Mouse (Mus musculus): ENCODE data around the gene Dstn. TPM values are rescaled to one million over a fixed set of nuclear protein-coding genes. Genes with fewer than 3 reads are reported as not detected.

The Dstn gene
- polyA plus RNA-seq, 1 experiment, result 174 TPM

DNA sequence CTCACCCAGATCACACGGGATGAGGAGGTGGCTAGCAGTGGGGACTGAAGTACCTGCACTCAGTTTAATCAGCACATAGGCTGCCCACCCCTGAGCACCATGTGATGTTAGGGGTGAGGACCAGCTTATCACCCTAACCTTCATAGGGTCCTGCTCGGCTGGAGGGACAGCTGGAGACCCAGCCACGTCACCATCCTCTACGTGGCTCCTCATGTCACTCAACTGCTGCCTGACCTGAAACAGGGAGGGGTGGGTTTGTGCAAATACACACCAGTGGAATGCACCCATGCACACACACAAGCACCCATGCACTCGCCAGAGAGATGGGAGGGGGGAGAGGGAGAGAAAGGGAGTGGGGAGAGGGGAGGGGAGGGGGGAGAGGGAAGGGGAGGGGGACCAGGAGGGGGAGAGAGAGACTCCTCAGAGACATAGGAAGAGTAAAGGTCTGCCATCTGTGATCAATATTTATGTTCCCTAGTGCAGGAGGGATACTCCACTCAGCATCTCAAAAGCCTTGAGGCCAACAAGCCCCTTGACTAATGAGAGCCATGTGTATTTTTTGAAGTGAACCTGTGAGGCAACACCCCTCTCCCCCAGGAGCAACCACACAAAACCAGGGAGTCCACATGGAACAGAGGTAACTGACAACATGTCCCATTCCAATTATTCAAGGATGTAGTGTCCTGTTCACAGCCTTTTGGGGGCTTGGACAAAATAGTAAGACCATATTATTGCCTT is 35.3 kb downstream of the Dstn start:
- H3K27me3 ChIP-seq (ENCODE audit: control insufficient read depth, insufficient read depth, insufficient read length), result no peaks in the 10 kb centered on the region
- H3K36me3 ChIP-seq (ENCODE audit: control insufficient read depth, insufficient read depth), result peaks cover 76% of the 10 kb centered on the region
- no peak overlapping the region for H3ac ChIP-seq (ENCODE audit: control insufficient read depth, insufficient read length)
- H3K79me2 ChIP-seq (ENCODE audit: control insufficient read depth, insufficient read depth), result no peaks in the 10 kb centered on the region
- TF ChIP-seq MYOG (IDR thresholded peaks at IDR 0.05; ENCODE audit: control insufficient read depth in 1 of 3, insufficient read depth in 1 of 3, insufficient read length in 2 of 3, low read depth in 2 of 3) (no peak), POLR2AphosphoS2 (IDR thresholded peaks at IDR 0.05; ENCODE audit: insufficient read length, low read depth) (peak; percentile 36)
- H3K4me3 ChIP-seq, result no peak overlapping the region
- H3K4me2 ChIP-seq (ENCODE audit: low read depth), result no peak overlapping the region

GRCm38 (mm10) chr2:143951028-143951420 is 35.9 kb downstream of the Dstn start:
- H3K27me3 ChIP-seq (ENCODE audit: control insufficient read depth, insufficient read depth, insufficient read length), result no peaks in the 10 kb centered on the region
- no peak overlapping the region for H3ac ChIP-seq (ENCODE audit: control insufficient read depth, insufficient read length)
- TF ChIP-seq CEBPB (IDR thresholded peaks at IDR 0.05; ENCODE audit: insufficient read depth, poor library complexity, severe bottlenecking) (no peak), POLR2AphosphoS2 (IDR thresholded peaks at IDR 0.05; ENCODE audit: insufficient read length, low read depth) (peak; percentile 6)
- H3K79me2 ChIP-seq (ENCODE audit: control insufficient read depth, insufficient read depth), result no peaks in the 10 kb centered on the region
- no peak overlapping the region for H3K4me2 ChIP-seq (ENCODE audit: low read depth)
- H3K36me3 ChIP-seq (ENCODE audit: control insufficient read depth, insufficient read depth), result peaks cover 77% of the 10 kb centered on the region
- H3K4me3 ChIP-seq, result no peak overlapping the region

- Histone ChIP-seq H3K36me3 (ENCODE audit: control insufficient read depth, insufficient read depth) (peaks cover 77% of the 10 kb centered on the region), H3ac (ENCODE audit: control insufficient read depth, insufficient read length) (no peak overlapping the region), H3K27me3 (ENCODE audit: control insufficient read depth, insufficient read depth, insufficient read length) (no peaks in the 10 kb centered on the region), H3K79me2 (ENCODE audit: control insufficient read depth, insufficient read depth) (no peaks in the 10 kb centered on the region), H3K4me2 (ENCODE audit: low read depth) (no peak overlapping the region), H3K4me3 (no peak overlapping the region)
- no peak for TF ChIP-seq MYOD1 (IDR thresholded peaks at IDR 0.05; ENCODE audit: control insufficient read depth in 1 of 3, insufficient read length in 2 of 3, low read depth in 2 of 3)
Observed at GRCm38 (mm10) chr2:143951546-143952315, 36.6 kb downstream of the Dstn start.

- peaks cover 79% of the 10 kb centered on the region for H3K36me3 ChIP-seq (ENCODE audit: control insufficient read depth, insufficient read depth)
- no peak overlapping the region for H3ac ChIP-seq (ENCODE audit: control insufficient read depth, insufficient read length)
- TF ChIP-seq MAX (IDR thresholded peaks at IDR 0.05; ENCODE audit: low read depth), result no peak
- TF ChIP-seq POLR2A (IDR thresholded peaks at IDR 0.05; ENCODE audit: insufficient read length, low read depth), result no peak
- no peak for TF ChIP-seq CEBPB (IDR thresholded peaks at IDR 0.05; ENCODE audit: insufficient read depth, poor library complexity, severe bottlenecking)
- TF ChIP-seq USF1 (IDR thresholded peaks at IDR 0.05; ENCODE audit: low read depth), result no peak
- TF ChIP-seq TCF3 (IDR thresholded peaks at IDR 0.05; ENCODE audit: insufficient read length, low read depth), result no peak
- TF ChIP-seq E2F4 (IDR thresholded peaks at IDR 0.05; ENCODE audit: insufficient read depth), result no peak
- no peak for TF ChIP-seq TCF12 (IDR thresholded peaks at IDR 0.05; ENCODE audit: insufficient read depth, poor library complexity, severe bottlenecking)
- TF ChIP-seq MYOG (IDR thresholded peaks at IDR 0.05; ENCODE audit: control insufficient read depth in 1 of 3, insufficient read depth in 1 of 3, insufficient read length in 2 of 3, low read depth in 2 of 3), result no peak
- TF ChIP-seq MYOD1 (IDR thresholded peaks at IDR 0.05; ENCODE audit: control insufficient read depth in 1 of 3, insufficient read length in 2 of 3, low read depth in 2 of 3), result no peak
- no peak for TF ChIP-seq POLR2AphosphoS2 (IDR thresholded peaks at IDR 0.05; ENCODE audit: insufficient read length, low read depth)
- no peak for TF ChIP-seq REST (IDR thresholded peaks at IDR 0.05; ENCODE audit: insufficient read depth, insufficient read length)
- no peak for TF ChIP-seq SRF (IDR thresholded peaks at IDR 0.05; ENCODE audit: control insufficient read depth, insufficient read length, low read depth)
- no peaks in the 10 kb centered on the region for H3K79me2 ChIP-seq (ENCODE audit: control insufficient read depth, insufficient read depth)
- no peak overlapping the region for H3K4me2 ChIP-seq (ENCODE audit: low read depth)
- H3K4me3 ChIP-seq, result no peak overlapping the region
- no peaks in the 10 kb centered on the region for H3K27me3 ChIP-seq (ENCODE audit: control insufficient read depth, insufficient read depth, insufficient read length)
Observed at GRCm38 (mm10) chr2:143953944-143954343, 38.8 kb downstream of the Dstn start.

DNA sequence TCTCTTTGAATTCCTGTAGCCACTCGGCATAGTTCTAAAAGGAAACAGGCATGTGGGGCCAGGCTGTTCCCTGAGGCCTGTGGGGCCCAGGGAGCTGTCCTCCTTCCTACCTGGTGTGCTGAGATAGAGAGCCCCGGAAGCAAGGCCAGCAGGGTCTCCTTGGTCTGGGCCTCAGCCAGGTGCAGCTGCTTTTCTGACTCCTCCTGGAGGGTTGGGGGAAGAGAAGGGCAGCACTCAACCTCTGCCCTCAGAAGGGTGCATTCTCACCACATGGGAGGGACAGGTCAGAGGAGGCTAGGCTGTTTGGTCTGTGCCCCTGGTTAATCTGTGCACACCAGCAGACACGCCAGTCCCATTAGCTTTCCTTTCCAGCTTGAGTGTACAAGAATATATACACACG is 39.9 kb downstream of the Dstn start:
- no peaks in the 10 kb centered on the region for H3K27me3 ChIP-seq (ENCODE audit: control insufficient read depth, insufficient read depth, insufficient read length)
- no peak overlapping the region for H3K4me3 ChIP-seq
- peaks cover 81% of the 10 kb centered on the region for H3K36me3 ChIP-seq (ENCODE audit: control insufficient read depth, insufficient read depth)

More for the DNA sequence above, 39.9 kb downstream of the Dstn start:
- Histone ChIP-seq H3K4me2 (ENCODE audit: low read depth) (no peak overlapping the region), H3K79me2 (ENCODE audit: control insufficient read depth, insufficient read depth) (no peaks in the 10 kb centered on the region), H3ac (ENCODE audit: control insufficient read depth, insufficient read length) (no peak overlapping the region)
- TF ChIP-seq MYOG (IDR thresholded peaks at IDR 0.05; ENCODE audit: control insufficient read depth in 1 of 3, insufficient read depth in 1 of 3, insufficient read length in 2 of 3, low read depth in 2 of 3), result no peak
- TF ChIP-seq REST (IDR thresholded peaks at IDR 0.05; ENCODE audit: insufficient read depth, insufficient read length), result no peak
